Mouse (Mus musculus): ENCODE data around the gene Kcnk4.

DNA sequence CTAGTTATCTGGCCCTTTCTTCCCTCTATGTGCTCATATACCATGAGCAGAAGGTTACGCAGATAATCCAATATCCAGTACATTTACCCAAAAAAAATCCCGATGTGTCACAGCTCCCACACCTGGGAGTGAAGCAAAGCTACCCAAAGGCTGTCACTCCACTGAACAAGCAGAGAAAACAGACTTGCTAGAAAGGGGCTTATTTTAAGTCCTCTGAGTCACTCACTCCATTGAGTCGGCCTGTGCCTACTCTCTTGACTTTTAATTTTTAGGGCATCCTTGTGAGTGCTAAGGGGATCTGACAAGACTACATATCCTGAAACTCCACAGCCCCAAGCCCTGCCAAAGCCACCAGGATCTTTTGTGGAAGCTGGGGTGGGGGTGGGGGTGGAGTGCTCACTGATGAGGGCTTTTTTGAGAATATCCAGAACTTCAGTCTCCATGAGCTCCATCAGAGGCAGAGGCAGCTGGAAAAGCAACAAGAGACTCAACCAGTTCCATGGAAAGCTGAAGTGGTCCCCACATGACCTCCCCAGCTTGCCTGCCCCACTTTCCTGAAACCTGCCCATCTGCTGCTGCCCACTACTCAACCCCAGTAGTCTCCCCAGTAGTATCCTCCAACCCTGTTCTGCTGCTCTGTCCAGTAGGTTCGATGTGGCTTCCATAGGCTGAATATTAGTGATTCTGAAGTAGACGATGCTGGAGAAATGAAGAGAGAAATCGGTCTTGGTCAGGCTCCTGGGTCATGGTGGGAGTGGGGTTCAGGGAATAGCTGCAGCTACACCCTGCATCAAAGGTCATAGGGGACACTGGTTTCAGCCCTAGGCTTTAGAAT is 11.2 kb downstream of the Kcnk4 start:
- TF ChIP-seq MYOG (IDR thresholded peaks at IDR 0.05; ENCODE audit: control insufficient read depth, extremely low read depth, insufficient read length) (no peak), CTCF (IDR thresholded peaks at IDR 0.05; ENCODE audit: control insufficient read depth, insufficient read depth, insufficient read length) (no peak), MYOD1 (IDR thresholded peaks at IDR 0.05; ENCODE audit: control insufficient read depth, insufficient read length, low read depth) (no peak)
